In genomic region chr15:98608058-98608783, GRCm38 (mm10) we compare ENCODE assay signal across 7 mouse cellular contexts. TPM values are rescaled to one million over a fixed set of nuclear protein-coding genes. Genes with fewer than 3 reads are reported as not detected.
A peak's percentile ranks its signal among the peaks of the same experiment; 100 is the strongest.
DNase-seq lines count a peak whose midpoint lies in the region; ATAC-seq and TF ChIP-seq lines count a peak whose summit lies in the region.

No protein-coding gene starts in this region.

- no peaks in the 10 kb centered on the region for H3K9me3 ChIP-seq in forebrain, embryonic 13.5 days (replicated peaks)

- H3K27ac ChIP-seq in testis, adult 2 months (ENCODE audit: control insufficient read depth, insufficient read depth, low read depth, low read length): no peak overlapping the region; the same call in 1 of the 2 replicates
- peak overlapping the region; percentile 40 for H3K27ac ChIP-seq in forebrain, embryonic 13.5 days

- TF ChIP-seq CTCF in testis, adult 2 months (IDR thresholded peaks at IDR 0.05; ENCODE audit: control insufficient read depth, insufficient read depth, insufficient replicate concordance, low read depth, low read length): no peak

- H3K27me3 ChIP-seq in testis, adult 2 months (ENCODE audit: control insufficient read depth, insufficient read depth, low read length): no peaks in the 10 kb centered on the region; the same call in 1 of the 2 replicates
- H3K27me3 ChIP-seq in forebrain, embryonic 13.5 days: no peaks in the 10 kb centered on the region
- no peaks in the 10 kb centered on the region for H3K27me3 ChIP-seq in myocyte (ENCODE audit: control insufficient read depth, insufficient read depth, insufficient read length)

- H3K36me3 ChIP-seq in testis, adult 2 months (ENCODE audit: control insufficient read depth, insufficient read depth, low read length): no peaks in the 10 kb centered on the region
- H3K36me3 ChIP-seq in forebrain, embryonic 13.5 days (ENCODE audit: poor library complexity, severe bottlenecking): peaks cover 18% of the 10 kb centered on the region
- H3K36me3 ChIP-seq in myocyte (ENCODE audit: control insufficient read depth, insufficient read depth): no peaks in the 10 kb centered on the region

- H3K4me1 ChIP-seq in testis, adult 2 months (ENCODE audit: control insufficient read depth, insufficient read depth, low read length): peaks cover 10% of the 10 kb centered on the region
- H3K4me1 ChIP-seq in forebrain, embryonic 13.5 days: peaks cover 30% of the 10 kb centered on the region

- peaks cover 44% of the 10 kb centered on the region for H3K79me2 ChIP-seq in myocyte (ENCODE audit: control insufficient read depth, insufficient read depth)

- peak overlapping the region; percentile 53 for H3K4me3 ChIP-seq in testis, adult 2 months (ENCODE audit: control insufficient read depth, low read depth, low read length)
- peak overlapping the region; percentile 80 for H3K4me3 ChIP-seq in forebrain, embryonic 13.5 days
- peak overlapping the region; percentile 84 for H3K4me3 ChIP-seq in myocyte

- H3ac ChIP-seq in myocyte (ENCODE audit: control insufficient read depth, insufficient read length): peak overlapping the region; percentile 4

- WGBS in forebrain, embryonic 13.5 days: 15% methylated on average over 10 of the region's 10 CpGs

- no peak for TF ChIP-seq POLR2A in testis, adult 2 months (IDR thresholded peaks at IDR 0.05; ENCODE audit: control insufficient read depth, low read depth, low read length)
- no peak for TF ChIP-seq POLR2A in myocyte (IDR thresholded peaks at IDR 0.05; ENCODE audit: insufficient read length, low read depth)

- no peak for ATAC-seq in forebrain, embryonic 13.5 days

- intact Hi-C loops in left cerebral cortex, postnatal 14 days (cut with DNase I): no loop called here

- no peak for DNase-seq in testis, postnatal 10 days (ENCODE audit: low spot score)
- peak; percentile 42 for DNase-seq in kidney, adult 9 months
- no peak for DNase-seq in left cerebral cortex, postnatal 14 days (ENCODE audit: low spot score in 2 of 2)
- DNase-seq in adrenal gland, adult 8-10 months: no peak

- H3K4me2 ChIP-seq in forebrain, embryonic 13.5 days: peak overlapping the region; percentile 92
- H3K4me2 ChIP-seq in myocyte (ENCODE audit: low read depth): peak overlapping the region; percentile 94

- peak overlapping the region; percentile 88 for H3K9ac ChIP-seq in forebrain, embryonic 13.5 days

TF ChIP-seq in myocyte, 11 proteins besides CTCF, POLR2A, EP300 and RAD21:
- no peak for TF ChIP-seq POLR2AphosphoS2 (IDR thresholded peaks at IDR 0.05; ENCODE audit: insufficient read length, low read depth)
- no peak for TF ChIP-seq TCF3 (IDR thresholded peaks at IDR 0.05; ENCODE audit: insufficient read length, low read depth)
- TF ChIP-seq E2F4 (IDR thresholded peaks at IDR 0.05; ENCODE audit: insufficient read depth): no peak
- no peak for TF ChIP-seq TCF12 (IDR thresholded peaks at IDR 0.05; ENCODE audit: insufficient read depth, poor library complexity, severe bottlenecking)
- TF ChIP-seq REST (IDR thresholded peaks at IDR 0.05; ENCODE audit: insufficient read depth, insufficient read length): no peak
- no peak for TF ChIP-seq CEBPB (IDR thresholded peaks at IDR 0.05; ENCODE audit: insufficient read depth, poor library complexity, severe bottlenecking)
- no peak for TF ChIP-seq USF1 (IDR thresholded peaks at IDR 0.05; ENCODE audit: low read depth)
- TF ChIP-seq MYOG (IDR thresholded peaks at IDR 0.05; ENCODE audit: control insufficient read depth in 1 of 3, insufficient read depth in 1 of 3, insufficient read length in 2 of 3, low read depth in 2 of 3): no peak
- no peak for TF ChIP-seq MAX (IDR thresholded peaks at IDR 0.05; ENCODE audit: low read depth)
- no peak for TF ChIP-seq SRF (IDR thresholded peaks at IDR 0.05; ENCODE audit: control insufficient read depth, insufficient read length, low read depth)
- no peak for TF ChIP-seq MYOD1 (IDR thresholded peaks at IDR 0.05; ENCODE audit: control insufficient read depth in 1 of 3, insufficient read length in 2 of 3, low read depth in 2 of 3)
TF ChIP-seq in myocyte: peak in this region for 0.

RNA-seq across cellular contexts. Expression of gene Adcy6, which starts 1.7 kb away (rescaled TPM):
- 15.0 and 18.8 TPM in 2 replicates for polyA plus RNA-seq in testis, adult 2 months (2012; rRNA removed)
- 8.9 and 10.3 TPM in 2 replicates for polyA plus RNA-seq in forebrain, embryonic 13.5 days (2015; fragmentation: Nextera tagmentation; extraction: Ambion mirVana)
- polyA plus RNA-seq in myocyte (2012; fragmentation: generic; extraction: Trizol): 32.4 TPM
- 10 to 100 TPM; 47.8 to 50.2 TPM for total RNA-seq in left cerebral cortex, postnatal 14 days (2021)
- total RNA-seq in adrenal gland, adult 8-10 months (2022): 10 to 100 TPM; 35.2 to 66.9 (median 56.7) TPM

RNA-seq across cellular contexts. Expression of gene Cacnb3, which starts 22.4 kb away (rescaled TPM):
- 3.1 and 3.2 TPM in 2 replicates for polyA plus RNA-seq in testis, adult 2 months (2012; rRNA removed)
- polyA plus RNA-seq in forebrain, embryonic 13.5 days (2015; fragmentation: Nextera tagmentation; extraction: Ambion mirVana): 82.1 and 94.8 TPM in 2 replicates
- 80.8 TPM for polyA plus RNA-seq in myocyte (2012; fragmentation: generic; extraction: Trizol)
- 100 to 1,000 TPM; 217 to 244 TPM for total RNA-seq in left cerebral cortex, postnatal 14 days (2021)
- 10 to 100 TPM; 13.4 to 19.6 (median 15.7) TPM for total RNA-seq in adrenal gland, adult 8-10 months (2022)

RNA-seq across cellular contexts. Expression of gene 4930415O20Rik, which starts 37.4 kb away (rescaled TPM):
- polyA plus RNA-seq in testis, adult 2 months (2012; rRNA removed): 88.1 and 104 TPM in 2 replicates
- polyA plus RNA-seq in forebrain, embryonic 13.5 days (2015; fragmentation: Nextera tagmentation; extraction: Ambion mirVana): not detected in 2 replicates
- polyA plus RNA-seq in myocyte (2012; fragmentation: generic; extraction: Trizol): 0.10 TPM
- not detected for total RNA-seq in left cerebral cortex, postnatal 14 days (2021)
- total RNA-seq in adrenal gland, adult 8-10 months (2022): not detected

RNA-seq across cellular contexts. Expression of gene Ccnt1, which starts 37.5 kb away (rescaled TPM):
- polyA plus RNA-seq in testis, adult 2 months (2012; rRNA removed): 11.4 and 15.1 TPM in 2 replicates
- polyA plus RNA-seq in forebrain, embryonic 13.5 days (2015; fragmentation: Nextera tagmentation; extraction: Ambion mirVana): 63.6 and 68.1 TPM in 2 replicates
- polyA plus RNA-seq in myocyte (2012; fragmentation: generic; extraction: Trizol): 12.6 TPM
- 10 to 100 TPM; 40.5 to 45.3 TPM for total RNA-seq in left cerebral cortex, postnatal 14 days (2021)
- 10 to 100 TPM; 45.2 to 56.6 (median 46.5) TPM for total RNA-seq in adrenal gland, adult 8-10 months (2022)

RNA-seq across cellular contexts. Expression of gene Ddx23, which starts 54.5 kb away (rescaled TPM):
- 15.1 and 16.9 TPM in 2 replicates for polyA plus RNA-seq in testis, adult 2 months (2012; rRNA removed)
- polyA plus RNA-seq in forebrain, embryonic 13.5 days (2015; fragmentation: Nextera tagmentation; extraction: Ambion mirVana): 32.5 and 33.3 TPM in 2 replicates
- 102 TPM for polyA plus RNA-seq in myocyte (2012; fragmentation: generic; extraction: Trizol)
- total RNA-seq in left cerebral cortex, postnatal 14 days (2021): 10 to 100 TPM; 56.0 to 57.6 TPM
- 100 to 1,000 TPM in 1 of 4 experiments, 10 to 100 TPM in 3; 68.9 to 100 (median 85.6) TPM for total RNA-seq in adrenal gland, adult 8-10 months (2022)

Comparison
In these comparisons a context has a peak if more than half of its experiments do, and no peak if none do; other contexts are left out.
1. RNA of gene Cacnb3, which starts 22.4 kb away (polyA plus RNA-seq): 82.1 to 94.8 TPM in forebrain, embryonic 13.5 days and 80.8 TPM in myocyte (single experiment); 3.1 to 3.2 TPM in testis, adult 2 months; every median in the first group is over 10 times any median in the second.
2. RNA of gene 4930415O20Rik, which starts 37.4 kb away (polyA plus RNA-seq): 88.1 to 104 TPM in testis, adult 2 months; not detected in forebrain, embryonic 13.5 days and 0.10 TPM in myocyte (single experiment); every median in the first group is over 10 times any median in the second.
3. Peak in every context shown above with its lines, with median percentiles within 50 percentile points of each other: H3K4me3 ChIP-seq.